Mouse (Mus musculus) heart, postnatal 0 days (tissue): ENCODE measurements around the gene Dcbld1.

ENCODE experiments used
- CTCF ChIP-seq: IDR thresholded peaks from 2 replicates; pipeline ENCODE4 v1.5.1; 2016; ENCODE audit warnings: antibody characterized with exemption, control low read depth, low read depth
- EP300 ChIP-seq: IDR thresholded peaks from 2 replicates; pipeline ENCODE4 v1.6.1; 2016; ENCODE audit warnings: antibody characterized with exemption, low read depth

GRCm38 (mm10) chr10:52185900-52186299 is 47.5 kb upstream of the Dcbld1 start:
- TF ChIP-seq CTCF (no peak), EP300 (no peak)
